Mouse (Mus musculus): ENCODE measurements around the gene 9430097D07Rik. TPM values are rescaled to one million over a fixed set of nuclear protein-coding genes. Genes with fewer than 3 reads are reported as not detected.
A peak's percentile ranks its signal among the peaks of the same experiment; 100 is the strongest.

Gene 9430097D07Rik
- polyA plus RNA-seq, 1 experiment = 0.04 TPM

DNA sequence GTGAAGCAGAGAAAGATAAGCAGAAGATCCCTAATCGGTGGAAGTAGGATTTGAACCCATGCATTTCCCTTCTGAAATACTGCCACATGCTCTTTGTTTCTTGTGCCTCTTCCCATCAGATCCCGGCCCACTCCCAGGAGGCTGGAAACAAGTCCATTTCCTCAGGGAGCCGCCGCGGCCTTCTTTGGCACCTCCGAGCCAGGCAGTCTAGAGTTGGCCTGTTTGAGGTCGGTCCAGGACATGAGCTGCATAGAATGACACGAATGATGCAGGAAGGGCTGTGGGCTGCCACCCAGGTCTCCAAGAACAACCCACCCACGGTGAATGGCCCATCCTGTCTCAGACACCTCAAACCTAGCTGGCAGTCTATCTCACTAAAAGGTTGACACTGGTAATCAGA, 1.0 kb upstream of the 9430097D07Rik start:
- peaks cover 12% of the 10 kb centered on the region for H3K79me2 ChIP-seq (ENCODE audit: control insufficient read depth, insufficient read depth)
- H3K4me3 ChIP-seq = no peak overlapping the region
- TF ChIP-seq TCF3 (IDR thresholded peaks at IDR 0.05; ENCODE audit: insufficient read length, low read depth) (no peak), E2F4 (IDR thresholded peaks at IDR 0.05; ENCODE audit: insufficient read depth) (no peak), CEBPB (IDR thresholded peaks at IDR 0.05; ENCODE audit: insufficient read depth, poor library complexity, severe bottlenecking) (no peak), USF1 (IDR thresholded peaks at IDR 0.05; ENCODE audit: low read depth) (no peak), POLR2AphosphoS2 (IDR thresholded peaks at IDR 0.05; ENCODE audit: insufficient read length, low read depth) (no peak), MYOG (IDR thresholded peaks at IDR 0.05; ENCODE audit: control insufficient read depth in 1 of 3, insufficient read depth in 1 of 3, insufficient read length in 2 of 3, low read depth in 2 of 3) (no peak), TCF12 (IDR thresholded peaks at IDR 0.05; ENCODE audit: insufficient read depth, poor library complexity, severe bottlenecking) (no peak), MYOD1 (IDR thresholded peaks at IDR 0.05; ENCODE audit: control insufficient read depth in 1 of 3, insufficient read length in 2 of 3, low read depth in 2 of 3) (no peak), REST (IDR thresholded peaks at IDR 0.05; ENCODE audit: insufficient read depth, insufficient read length) (no peak), POLR2A (IDR thresholded peaks at IDR 0.05; ENCODE audit: insufficient read length, low read depth) (no peak)
- H3K4me2 ChIP-seq (ENCODE audit: low read depth) = no peak overlapping the region
- no peaks in the 10 kb centered on the region for H3K27me3 ChIP-seq (ENCODE audit: control insufficient read depth, insufficient read depth, insufficient read length)
- H3K36me3 ChIP-seq (ENCODE audit: control insufficient read depth, insufficient read depth) = no peaks in the 10 kb centered on the region
- H3ac ChIP-seq (ENCODE audit: control insufficient read depth, insufficient read length) = no peak overlapping the region

DNA sequence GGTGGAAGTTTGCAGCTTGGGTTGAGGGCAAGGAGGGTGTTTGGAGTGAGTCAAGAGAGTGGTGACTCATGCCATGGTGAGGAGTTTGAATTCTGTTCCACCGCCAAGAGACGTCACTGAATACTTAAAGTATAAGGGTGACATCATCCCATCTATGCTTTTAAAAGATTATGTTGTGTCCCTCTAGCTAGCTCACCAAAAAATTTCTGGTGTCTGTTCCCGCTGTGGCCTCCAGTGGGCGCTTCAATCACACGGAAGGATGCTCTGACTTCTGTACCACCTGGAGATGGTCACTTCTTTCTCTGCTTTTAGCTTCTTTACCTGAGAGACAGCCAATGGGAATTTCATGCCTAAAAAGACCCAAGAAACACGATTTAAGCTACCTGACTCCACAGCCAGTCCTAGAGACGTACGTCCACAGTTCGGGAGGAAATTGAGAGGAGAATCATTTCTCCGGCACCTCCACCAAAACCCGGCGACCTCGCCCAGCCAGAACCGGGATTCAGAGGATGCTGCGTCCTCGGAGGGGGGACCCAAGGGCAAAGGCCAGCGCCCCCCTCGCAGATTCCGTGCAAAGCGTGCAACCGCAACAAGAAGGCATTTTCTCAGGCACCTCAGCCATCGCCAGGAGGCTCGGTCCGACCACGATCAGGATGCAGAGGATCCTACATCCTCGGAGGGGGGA, 441 bp downstream of the 9430097D07Rik start:
- TF ChIP-seq REST (IDR thresholded peaks at IDR 0.05; ENCODE audit: insufficient read depth, insufficient read length) (no peak), MYOD1 (IDR thresholded peaks at IDR 0.05; ENCODE audit: control insufficient read depth in 1 of 3, insufficient read length in 2 of 3, low read depth in 2 of 3) (no peak), E2F4 (IDR thresholded peaks at IDR 0.05; ENCODE audit: insufficient read depth) (no peak), MAX (IDR thresholded peaks at IDR 0.05; ENCODE audit: low read depth) (no peak), POLR2A (IDR thresholded peaks at IDR 0.05; ENCODE audit: insufficient read length, low read depth) (no peak), TCF3 (IDR thresholded peaks at IDR 0.05; ENCODE audit: insufficient read length, low read depth) (no peak), SRF (IDR thresholded peaks at IDR 0.05; ENCODE audit: control insufficient read depth, insufficient read length, low read depth) (no peak), MYOG (IDR thresholded peaks at IDR 0.05; ENCODE audit: control insufficient read depth in 1 of 3, insufficient read depth in 1 of 3, insufficient read length in 2 of 3, low read depth in 2 of 3) (no peak), CEBPB (IDR thresholded peaks at IDR 0.05; ENCODE audit: insufficient read depth, poor library complexity, severe bottlenecking) (no peak), USF1 (IDR thresholded peaks at IDR 0.05; ENCODE audit: low read depth) (no peak), POLR2AphosphoS2 (IDR thresholded peaks at IDR 0.05; ENCODE audit: insufficient read length, low read depth) (no peak), TCF12 (IDR thresholded peaks at IDR 0.05; ENCODE audit: insufficient read depth, poor library complexity, severe bottlenecking) (no peak)
- Histone ChIP-seq H3K4me3 (no peak overlapping the region), H3K4me2 (ENCODE audit: low read depth) (peak overlapping the region; percentile 4), H3ac (ENCODE audit: control insufficient read depth, insufficient read length) (no peak overlapping the region), H3K36me3 (ENCODE audit: control insufficient read depth, insufficient read depth) (no peaks in the 10 kb centered on the region), H3K27me3 (ENCODE audit: control insufficient read depth, insufficient read depth, insufficient read length) (no peaks in the 10 kb centered on the region), H3K79me2 (ENCODE audit: control insufficient read depth, insufficient read depth) (peaks cover 21% of the 10 kb centered on the region)

DNA sequence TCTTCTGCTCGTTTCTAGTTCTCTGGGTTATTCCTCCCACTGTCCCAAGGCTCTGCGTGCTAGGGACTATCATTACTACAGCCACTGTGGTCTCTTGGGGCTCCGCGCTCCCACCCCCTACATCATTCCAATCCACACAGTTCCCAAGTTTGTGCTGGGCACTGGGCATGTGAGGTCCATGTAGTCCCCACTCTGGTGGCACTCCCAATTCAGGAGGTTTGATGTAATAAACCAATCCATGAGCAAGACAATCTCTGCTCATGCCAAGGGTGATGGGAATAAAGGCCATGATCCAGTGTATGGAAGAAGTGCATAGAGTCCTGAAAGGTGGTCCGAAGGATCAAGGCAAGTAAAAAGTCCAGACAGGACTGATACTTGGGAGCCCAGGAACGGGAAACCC, 987 bp downstream of the 9430097D07Rik start, which contains the start of gene Pip5kl1:
Gene Pip5kl1 (plus strand): TSS at position 301 of the 400 bp plus-strand sequence.
- Histone ChIP-seq H3K79me2 (ENCODE audit: control insufficient read depth, insufficient read depth) (peaks cover 21% of the 10 kb centered on the region), H3K27me3 (ENCODE audit: control insufficient read depth, insufficient read depth, insufficient read length) (no peaks in the 10 kb centered on the region), H3K4me2 (ENCODE audit: low read depth) (peak within 1 kb of the TSS; percentile 4), H3K36me3 (ENCODE audit: control insufficient read depth, insufficient read depth) (no peaks in the 10 kb centered on the region), H3K4me3 (no peak within 1 kb of the TSS), H3ac (ENCODE audit: control insufficient read depth, insufficient read length) (no peak within 1 kb of the TSS)
- TF ChIP-seq POLR2AphosphoS2 (IDR thresholded peaks at IDR 0.05; ENCODE audit: insufficient read length, low read depth) (peak; percentile 30), REST (IDR thresholded peaks at IDR 0.05; ENCODE audit: insufficient read depth, insufficient read length) (no peak)

GRCm38 (mm10) chr2:32572196-32572595, 3.3 kb downstream of the 9430097D07Rik start:
- Histone ChIP-seq H3K27me3 (ENCODE audit: control insufficient read depth, insufficient read depth, insufficient read length) (no peaks in the 10 kb centered on the region), H3ac (ENCODE audit: control insufficient read depth, insufficient read length) (no peak overlapping the region), H3K4me2 (ENCODE audit: low read depth) (peak overlapping the region; percentile 83), H3K79me2 (ENCODE audit: control insufficient read depth, insufficient read depth) (peaks cover 21% of the 10 kb centered on the region), H3K4me3 (peak overlapping the region; percentile 84), H3K36me3 (ENCODE audit: control insufficient read depth, insufficient read depth) (no peaks in the 10 kb centered on the region)
- TF ChIP-seq POLR2A (IDR thresholded peaks at IDR 0.05; ENCODE audit: insufficient read length, low read depth) (no peak), TCF12 (IDR thresholded peaks at IDR 0.05; ENCODE audit: insufficient read depth, poor library complexity, severe bottlenecking) (no peak), MYOG (IDR thresholded peaks at IDR 0.05; ENCODE audit: control insufficient read depth in 1 of 3, insufficient read depth in 1 of 3, insufficient read length in 2 of 3, low read depth in 2 of 3) (no peak), REST (IDR thresholded peaks at IDR 0.05; ENCODE audit: insufficient read depth, insufficient read length) (no peak), CEBPB (IDR thresholded peaks at IDR 0.05; ENCODE audit: insufficient read depth, poor library complexity, severe bottlenecking) (no peak), MAX (IDR thresholded peaks at IDR 0.05; ENCODE audit: low read depth) (no peak), USF1 (IDR thresholded peaks at IDR 0.05; ENCODE audit: low read depth) (no peak), POLR2AphosphoS2 (IDR thresholded peaks at IDR 0.05; ENCODE audit: insufficient read length, low read depth) (no peak), SRF (IDR thresholded peaks at IDR 0.05; ENCODE audit: control insufficient read depth, insufficient read length, low read depth) (no peak), TCF3 (IDR thresholded peaks at IDR 0.05; ENCODE audit: insufficient read length, low read depth) (no peak), E2F4 (IDR thresholded peaks at IDR 0.05; ENCODE audit: insufficient read depth) (no peak)

Measured in myocyte (in vitro differentiated cells).